Mouse (Mus musculus) stomach, embryonic 16.5 days (tissue): ENCODE results near the gene Orm2. TPM values are rescaled to one million over a fixed set of nuclear protein-coding genes. Genes with fewer than 3 reads are reported as not detected.

Experiments
- ATAC-seq: fragments of 200-750 bp; cut with Nextera tagmentation; 2 replicates; pipeline ENCODE4 v1.8.0; 2017; ENCODE audit warnings: moderate number of reproducible peaks, moderate TSS enrichment; ENCODE audit not compliant: insufficient read depth, low FRiP score
- H3K27ac ChIP-seq: fragments of 300-500 bp; sonication (generic); 2 replicates; pipeline ENCODE4 v1.5.1; 2014; ENCODE audit warnings: low read length
- H3K27me3 ChIP-seq: fragments of 300-500 bp; sonication (generic); 2 replicates; pipeline ENCODE4 v1.6.1; 2014; ENCODE audit warnings: low read length, control low read depth, mixed read lengths; ENCODE audit not compliant: control insufficient read depth, insufficient read depth
- H3K36me3 ChIP-seq: fragments of 300-500 bp; sonication (generic); 2 replicates; pipeline ENCODE4 v1.6.1; 2014; ENCODE audit warnings: low read length; ENCODE audit not compliant: control insufficient read depth, insufficient read depth
- H3K4me1 ChIP-seq: fragments of 300-500 bp; sonication (generic); 2 replicates; pipeline ENCODE4 v1.6.1; 2014; ENCODE audit warnings: low read length, control low read depth, mixed read lengths; ENCODE audit not compliant: control insufficient read depth, insufficient read depth
- H3K4me2 ChIP-seq: fragments of 300-500 bp; sonication (generic); 2 replicates; pipeline ENCODE4 v1.6.1; 2014; ENCODE audit warnings: low read depth, low read length, mixed read lengths
- H3K4me3 ChIP-seq: fragments of 300-500 bp; sonication (generic); replicated peaks from 2 replicates; pipeline ENCODE4 v1.5.1; 2014; ENCODE audit warnings: mild to moderate bottlenecking, low read length
- H3K9ac ChIP-seq: fragments of 300-500 bp; sonication (generic); 2 replicates; pipeline ENCODE4 v1.6.1; 2014; ENCODE audit warnings: low read length
- H3K9me3 ChIP-seq: fragments of 300-500 bp; sonication (generic); replicated peaks from 2 replicates; pipeline ENCODE4 v1.6.1; 2016; ENCODE audit warnings: low read length, control low read depth; ENCODE audit not compliant: control insufficient read depth
- WGBS: fragments of 180-500 bp; shearing (Covaris S2); extraction: QIAGEN DNeasy Blood & Tissue Kit; methylation state at CpG from one replicate; pipeline ENCODE4 v1.1.7; 2014; 5-methylcytosine and 5-hydroxymethylcytosine counted together
- polyA plus RNA-seq: library from polyadenylated mRNA; unstranded; fragments of >200 nt; fragmentation: Nextera tagmentation; extraction: Ambion mirVana; gene quantifications from 2 replicates; pipeline ENCODE4 v1.2.1, GENCODE M21; 2015

Orm2 gene
- polyA plus RNA-seq, 1 experiment from 2014 or later: not detected

DNA sequence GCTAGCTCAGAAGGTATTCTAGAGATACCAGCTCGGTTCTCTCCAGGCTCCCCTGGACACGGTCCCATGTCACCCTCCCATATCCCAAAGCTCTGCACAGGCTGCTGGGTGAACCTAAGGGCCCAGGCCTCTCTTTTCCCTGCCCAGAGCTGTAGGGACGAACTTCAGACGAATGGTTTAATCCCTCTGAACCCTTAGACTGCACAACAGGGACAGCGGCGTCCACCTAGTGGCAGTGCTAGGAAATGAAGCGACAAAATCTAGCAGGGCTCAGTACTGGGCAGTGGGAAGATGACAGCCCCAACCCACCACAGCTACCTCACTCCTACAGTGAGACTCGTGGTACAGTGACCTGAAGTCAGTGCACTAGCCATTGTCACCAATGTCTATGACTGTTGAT lies 46.4 kb downstream of the Orm2 start:
- H3K9ac ChIP-seq: peak overlapping the region; percentile 52
- peak overlapping the region; percentile 48 for H3K27ac ChIP-seq
- WGBS: 13% methylated on average over 8 of the region's 8 CpGs
- ATAC-seq: no peak
- peak overlapping the region; percentile 97; the same call in 1 of the 2 replicates for H3K4me2 ChIP-seq
- H3K4me3 ChIP-seq: peak overlapping the region; percentile 55; the same call in 1 of the 2 replicates
- H3K36me3 ChIP-seq: no peaks in the 10 kb centered on the region
- H3K27me3 ChIP-seq: no peaks in the 10 kb centered on the region
- H3K9me3 ChIP-seq: no peaks in the 10 kb centered on the region
- H3K4me1 ChIP-seq: peaks cover 31% of the 10 kb centered on the region

DNA sequence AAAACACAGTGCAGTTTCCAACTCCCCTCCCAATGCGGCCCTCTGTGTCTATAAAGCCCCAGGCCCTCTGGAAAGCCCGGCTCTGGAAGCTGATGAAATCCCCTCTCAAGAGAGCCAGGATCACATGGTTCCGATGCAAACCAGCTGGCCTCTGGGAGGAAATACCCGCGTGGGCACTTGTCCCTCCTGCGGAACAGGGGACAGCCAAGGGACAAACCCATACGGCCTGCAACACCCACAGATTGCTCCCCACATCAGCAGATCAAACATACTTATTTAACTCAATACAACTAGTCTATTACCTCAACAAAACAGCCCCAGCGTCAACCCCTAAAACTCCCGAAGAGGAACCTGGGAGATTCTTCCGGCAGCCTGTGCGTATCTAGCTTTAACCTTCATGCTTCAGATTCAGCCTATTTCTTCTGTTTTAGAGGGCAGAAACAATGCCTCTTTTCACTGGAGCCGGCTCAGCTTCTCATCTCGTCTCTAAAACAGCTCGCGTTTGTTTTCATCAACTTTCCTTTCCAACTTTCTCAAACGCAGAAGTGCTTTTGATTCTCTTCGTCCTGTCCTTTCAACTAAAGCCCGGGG lies 47.2 kb downstream of the Orm2 start:
- Histone ChIP-seq H3K4me2 (peak overlapping the region; percentile 97), H3K9me3 (no peaks in the 10 kb centered on the region), H3K9ac (peak overlapping the region; percentile 60), H3K27me3 (no peaks in the 10 kb centered on the region), H3K4me3 (peak overlapping the region; percentile 55), H3K4me1 (peaks cover 23% of the 10 kb centered on the region), H3K36me3 (no peaks in the 10 kb centered on the region), H3K27ac (peak overlapping the region; percentile 48)
- no peak for ATAC-seq
- 3% methylated on average over 18 of the region's 18 CpGs for WGBS

DNA sequence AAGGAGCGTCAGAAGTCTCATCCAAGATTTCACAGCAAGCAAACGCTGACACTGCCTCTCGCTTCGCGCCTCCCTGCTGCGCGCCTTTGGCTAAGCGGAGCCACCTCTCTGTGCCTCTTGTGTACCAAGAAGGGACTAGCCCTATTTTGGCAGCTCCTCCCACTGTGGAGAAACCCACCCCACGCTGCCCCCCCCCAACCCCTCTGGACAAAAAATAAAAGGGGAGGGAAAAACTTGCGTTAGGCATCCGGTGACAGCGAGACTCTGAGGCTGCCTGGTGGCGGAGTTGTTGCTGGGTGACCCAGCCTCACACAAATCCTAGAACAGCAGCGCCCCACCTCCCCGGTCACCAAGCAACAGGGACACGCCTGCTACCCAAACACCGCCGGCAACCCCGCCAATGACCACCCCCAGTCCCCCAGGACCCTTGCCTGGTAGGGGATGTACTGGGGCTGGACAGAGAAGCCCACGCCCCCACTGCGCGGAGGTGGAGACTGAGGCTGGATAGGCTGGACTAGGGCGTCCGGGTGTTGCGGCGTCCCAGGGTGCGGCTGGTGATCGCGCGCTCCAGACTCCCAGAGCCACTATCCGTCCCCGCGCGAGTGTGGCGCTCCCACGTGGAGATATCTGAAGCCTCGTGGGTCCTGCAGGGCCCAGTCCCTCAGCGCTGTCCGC lies 47.8 kb downstream of the Orm2 start:
- Histone ChIP-seq H3K4me1 (peaks cover 19% of the 10 kb centered on the region), H3K4me2 (peak overlapping the region; percentile 97), H3K36me3 (no peaks in the 10 kb centered on the region), H3K9me3 (no peaks in the 10 kb centered on the region), H3K27me3 (no peaks in the 10 kb centered on the region), H3K9ac (peak overlapping the region; percentile 60), H3K27ac (peak overlapping the region; percentile 48), H3K4me3 (peak overlapping the region; percentile 55)
- under 1% methylated on average over 39 of the region's 39 CpGs for WGBS
- peak; percentile 85 for ATAC-seq

DNA sequence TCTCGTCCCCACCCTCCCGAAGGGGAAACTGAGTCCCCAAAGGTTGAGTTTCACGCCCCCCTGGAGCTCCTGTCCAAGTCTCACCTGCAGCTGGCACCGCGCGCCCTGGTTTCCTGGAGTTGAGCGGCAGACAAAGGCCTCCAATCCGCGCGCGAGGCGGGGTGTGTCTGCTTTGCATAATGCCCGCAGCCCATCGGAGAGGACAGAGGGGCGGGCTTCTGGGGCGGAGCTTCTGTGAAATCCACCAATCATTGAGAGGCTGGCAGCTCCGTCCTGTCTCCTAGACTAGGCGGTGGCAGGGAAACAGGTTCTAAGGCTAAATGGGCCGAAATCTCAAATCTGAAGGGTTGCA lies 48.3 kb downstream of the Orm2 start:
- peaks cover 19% of the 10 kb centered on the region for H3K4me1 ChIP-seq
- no peaks in the 10 kb centered on the region for H3K27me3 ChIP-seq
- H3K9ac ChIP-seq: peak overlapping the region; percentile 60
- H3K27ac ChIP-seq: peak overlapping the region; percentile 48; the same call in 1 of the 2 replicates
- H3K4me2 ChIP-seq: peak overlapping the region; percentile 97
- WGBS: under 1% methylated on average over 19 of the region's 19 CpGs
- H3K4me3 ChIP-seq: peak overlapping the region; percentile 55
- ATAC-seq: peak; percentile 89
- no peaks in the 10 kb centered on the region for H3K9me3 ChIP-seq
- no peaks in the 10 kb centered on the region for H3K36me3 ChIP-seq

DNA sequence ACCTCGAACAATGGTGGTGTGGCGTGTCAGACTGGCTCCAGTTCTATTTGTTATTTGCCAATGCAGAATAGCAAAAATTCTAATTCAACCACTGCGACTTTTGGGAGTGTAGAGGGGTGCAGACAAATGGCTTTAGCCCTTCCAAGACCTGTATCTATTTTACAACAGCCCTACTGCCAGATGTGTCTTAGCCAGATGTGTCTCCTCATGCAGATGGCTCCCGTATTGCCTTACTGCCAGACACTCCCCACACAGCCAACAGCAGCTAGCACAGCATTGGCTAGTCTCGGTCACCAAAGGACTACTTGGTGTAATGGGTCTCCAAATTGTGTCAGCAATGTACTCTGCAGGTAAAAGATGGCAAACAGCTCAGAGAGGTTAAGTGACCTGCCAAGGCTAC lies 49.0 kb downstream of the Orm2 start:
- WGBS: 45% methylated on average over 5 of the region's 5 CpGs
- peak overlapping the region; percentile 97; the same call in 1 of the 2 replicates for H3K4me2 ChIP-seq

DNA sequence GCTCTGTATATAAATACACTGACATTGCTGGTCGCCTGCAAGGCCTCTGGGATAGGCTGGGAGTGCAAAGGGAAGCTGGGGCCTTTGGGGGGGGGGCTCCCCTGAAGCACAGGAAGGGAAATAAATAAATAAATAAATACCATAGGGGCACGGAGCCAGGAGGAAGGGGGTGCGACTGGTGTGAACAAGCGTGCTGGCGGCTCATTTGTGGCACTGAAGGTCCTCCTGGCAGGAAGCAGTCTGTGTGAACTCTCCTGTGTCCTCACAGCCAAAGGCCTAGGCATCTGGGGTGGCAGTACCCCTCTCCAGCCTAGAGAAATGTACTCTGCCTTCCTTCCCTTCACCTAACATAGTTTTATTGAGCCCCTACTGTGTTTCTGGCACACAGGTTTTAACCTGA lies 52.7 kb downstream of the Orm2 start:
- Histone ChIP-seq H3K9ac (no peak overlapping the region), H3K4me2 (no peak overlapping the region), H3K9me3 (no peaks in the 10 kb centered on the region), H3K4me1 (no peaks in the 10 kb centered on the region), H3K27ac (no peak overlapping the region), H3K36me3 (no peaks in the 10 kb centered on the region), H3K27me3 (no peaks in the 10 kb centered on the region), H3K4me3 (no peak overlapping the region)
- ATAC-seq: no peak
- 61% methylated on average over 5 of the region's 5 CpGs for WGBS

More for the DNA sequence above, 49.0 kb downstream of the Orm2 start:
- Histone ChIP-seq H3K27me3 (no peaks in the 10 kb centered on the region), H3K9ac (no peak overlapping the region), H3K36me3 (no peaks in the 10 kb centered on the region), H3K27ac (no peak overlapping the region), H3K4me1 (peaks cover 19% of the 10 kb centered on the region), H3K4me3 (no peak overlapping the region), H3K9me3 (no peaks in the 10 kb centered on the region)
- ATAC-seq: no peak

Other genes with a start within 250 kb of the Orm2 start
- 86.7 and 116 TPM in 2 replicates for gene Ambp, start 207.7 kb upstream of the Orm2 start, polyA plus RNA-seq
- gene Kif12, start 190.3 kb upstream of the Orm2 start, polyA plus RNA-seq: 27.3 and 27.4 TPM in 2 replicates
- gene Col27a1, start 148.4 kb upstream of the Orm2 start, polyA plus RNA-seq: 13.3 and 15.0 TPM in 2 replicates
- 0.23 TPM in 1 of 2 replicates, not detected in the other for gene Orm1, start 17.9 kb upstream of the Orm2 start, polyA plus RNA-seq
- gene Orm3, start 6.3 kb upstream of the Orm2 start, polyA plus RNA-seq: not detected in 2 replicates
- gene Akna, start 40.9 kb downstream of the Orm2 start, polyA plus RNA-seq: 6.2 and 7.0 TPM in 2 replicates
- gene Whrn, start 133.5 kb downstream of the Orm2 start, polyA plus RNA-seq: 1.8 and 2.9 TPM in 2 replicates
- gene Atp6v1g1, start 182.3 kb downstream of the Orm2 start, polyA plus RNA-seq: 257 and 277 TPM in 2 replicates
- 6.6 and 8.8 TPM in 2 replicates for gene Tmem268, start 196.3 kb downstream of the Orm2 start, polyA plus RNA-seq
- gene Gm11213, start 242.8 kb downstream of the Orm2 start, polyA plus RNA-seq: not detected in 2 replicates